Mouse (Mus musculus) ovary, adult 18-20 months (tissue): ENCODE measurements at regions not wholly inside any gene's neighbourhood (a gene's known extent, or its start where the extent isn't known, plus 50 kb on each side); places are given as distances from the start of the nearest gene placed in this dataset.

Experiments
- DNase-seq: peaks from one replicate; pipeline ENCODE4 v3.0.0; 2022; ENCODE audit warnings: low spot score, mixed read lengths

GRCm38 (mm10) chr9:85451349-85451748 lies 124.2 kb upstream of the Tent5a start:
- DNase-seq = no peak

GRCm38 (mm10) chr9:85450877-85451276 lies 123.7 kb upstream of the Tent5a start:
- DNase-seq = no peak

GRCm38 (mm10) chr9:85449493-85449892 lies 122.3 kb upstream of the Tent5a start:
- DNase-seq = no peak

GRCm38 (mm10) chr9:85442761-85443505 lies 115.8 kb upstream of the Tent5a start:
- no peak for DNase-seq

GRCm38 (mm10) chr9:85439664-85440063 lies 112.5 kb upstream of the Tent5a start:
- DNase-seq = no peak

- no peak for DNase-seq
These were observed 105.1 kb upstream of the Tent5a start for GRCm38 (mm10) chr9:85432220-85432619.

- DNase-seq = no peak
These were observed 99.7 kb upstream of the Tent5a start for GRCm38 (mm10) chr9:85426809-85427208.

GRCm38 (mm10) chr9:85423908-85424307 lies 96.8 kb upstream of the Tent5a start:
- DNase-seq = no peak

GRCm38 (mm10) chr9:85414391-85414790 lies 87.2 kb upstream of the Tent5a start:
- DNase-seq = no peak

- no peak for DNase-seq
These were observed 86.7 kb upstream of the Tent5a start for GRCm38 (mm10) chr9:85413813-85414212.

- DNase-seq = peak; percentile 43
These were observed 83.6 kb upstream of the Tent5a start for GRCm38 (mm10) chr9:85410643-85411296.

GRCm38 (mm10) chr9:85409974-85410506 lies 82.9 kb upstream of the Tent5a start:
- no peak for DNase-seq

- no peak for DNase-seq
These were observed 81.3 kb upstream of the Tent5a start for GRCm38 (mm10) chr9:85408461-85408860.

GRCm38 (mm10) chr9:85407592-85407991 lies 80.4 kb upstream of the Tent5a start:
- DNase-seq = no peak

GRCm38 (mm10) chr9:85401736-85402135 lies 74.6 kb upstream of the Tent5a start:
- no peak for DNase-seq

GRCm38 (mm10) chr9:85400600-85401313 lies 73.6 kb upstream of the Tent5a start:
- no peak for DNase-seq

GRCm38 (mm10) chr9:85394975-85395374 lies 67.8 kb upstream of the Tent5a start:
- no peak for DNase-seq

- DNase-seq = no peak
These were observed 64.1 kb upstream of the Tent5a start for GRCm38 (mm10) chr9:85391283-85391682.

- no peak for DNase-seq
These were observed 61.7 kb upstream of the Tent5a start for GRCm38 (mm10) chr9:85388775-85389393.

- DNase-seq = no peak
These were observed 55.3 kb upstream of the Tent5a start for GRCm38 (mm10) chr9:85382413-85382812.

GRCm38 (mm10) chr9:85380756-85381155 lies 53.6 kb upstream of the Tent5a start:
- no peak for DNase-seq

- DNase-seq = no peak
These were observed 52.0 kb upstream of the Tent5a start for GRCm38 (mm10) chr9:85379135-85379534.
